Mouse (Mus musculus) neural tube, embryonic 11.5 days (tissue): ENCODE results near the gene Abhd13. TPM values are rescaled to one million over a fixed set of nuclear protein-coding genes. Genes with fewer than 3 reads are reported as not detected.
A peak's percentile ranks its signal among the peaks of the same experiment; 100 is the strongest.

Source experiments
- ATAC-seq: fragments of 200-750 bp; cut with Nextera tagmentation; 2 replicates; pipeline ENCODE4 v1.8.0; 2017; ENCODE audit warnings: moderate number of reproducible peaks, mild to moderate bottlenecking, moderate TSS enrichment, moderate library complexity; ENCODE audit not compliant: insufficient read depth, low FRiP score, low TSS enrichment
- DNase-seq: peaks from one replicate; pipeline ENCODE4 v3.0.0-alpha.2; 2015; ENCODE audit warnings: low spot score
- H3K27ac ChIP-seq: fragments of 300-500 bp; sonication (generic); 2 replicates; pipeline ENCODE4 v1.5.1; 2014; ENCODE audit warnings: low read depth, mild to moderate bottlenecking, low read length
- H3K27me3 ChIP-seq: fragments of 300-500 bp; sonication (generic); 2 replicates; pipeline ENCODE4 v1.6.1; 2014; ENCODE audit warnings: mild to moderate bottlenecking, low read length, mixed read lengths; ENCODE audit not compliant: control insufficient read depth, insufficient read depth
- H3K36me3 ChIP-seq: fragments of 300-500 bp; sonication (generic); 2 replicates; pipeline ENCODE4 v1.6.1; 2014; ENCODE audit warnings: mild to moderate bottlenecking, low read length, moderate library complexity, mixed read lengths; ENCODE audit not compliant: control insufficient read depth, insufficient read depth
- H3K4me1 ChIP-seq: fragments of 300-500 bp; sonication (generic); 2 replicates; pipeline ENCODE4 v1.6.1; 2014; ENCODE audit warnings: low read length, mixed read lengths; ENCODE audit not compliant: control insufficient read depth, insufficient read depth
- H3K4me2 ChIP-seq: fragments of 300-500 bp; sonication (generic); 2 replicates; pipeline ENCODE4 v1.6.1; 2014; ENCODE audit warnings: low read depth, mild to moderate bottlenecking, moderate library complexity
- H3K4me3 ChIP-seq: fragments of 300-500 bp; sonication (generic); 2 replicates; pipeline ENCODE4 v1.5.1; 2014; ENCODE audit warnings: low read depth, low read length
- H3K9ac ChIP-seq: fragments of 300-500 bp; sonication (generic); 2 replicates; pipeline ENCODE4 v1.6.1; 2014; ENCODE audit warnings: mild to moderate bottlenecking, low read length
- H3K9me3 ChIP-seq: fragments of 300-500 bp; sonication (generic); 2 replicates; pipeline ENCODE4 v1.6.1; 2016; ENCODE audit warnings: low read length; ENCODE audit not compliant: control insufficient read depth
- WGBS: fragments of 180-500 bp; shearing (Covaris S2); extraction: QIAGEN DNeasy Blood & Tissue Kit; methylation state at CpG from one replicate; pipeline ENCODE4 v1.1.7; 2014; 5-methylcytosine and 5-hydroxymethylcytosine counted together
- polyA plus RNA-seq: library from polyadenylated mRNA; unstranded; fragments of >200 nt; fragmentation: Nextera tagmentation; extraction: Ambion mirVana; gene quantifications from 2 replicates; pipeline ENCODE4 v1.2.1, GENCODE M21; 2014

The Abhd13 gene
- polyA plus RNA-seq, 1 experiment from 2014 or later, result 24.7 TPM

GRCm38 (mm10) chr8:9971866-9972265 lies 5.6 kb upstream of the Abhd13 start:
- Histone ChIP-seq H3K4me3 (no peak overlapping the region), H3K27me3 (no peaks in the 10 kb centered on the region), H3K27ac (no peak overlapping the region), H3K36me3 (peaks cover 8% of the 10 kb centered on the region), H3K4me2 (no peak overlapping the region), H3K9ac (no peak overlapping the region), H3K9me3 (no peaks in the 10 kb centered on the region), H3K4me1 (peaks cover 8% of the 10 kb centered on the region; the same call in 1 of the 2 replicates)
- 95% methylated on average over 9 of the region's 9 CpGs for WGBS
- DNase-seq (no peak), ATAC-seq (no peak)

GRCm38 (mm10) chr8:9975276-9975675 lies 2.2 kb upstream of the Abhd13 start:
- Histone ChIP-seq H3K27ac (no peak overlapping the region), H3K9me3 (no peaks in the 10 kb centered on the region), H3K9ac (no peak overlapping the region; the same call in 1 of the 2 replicates), H3K36me3 (peaks cover 8% of the 10 kb centered on the region), H3K4me2 (peak overlapping the region; percentile 48), H3K4me3 (peak overlapping the region; percentile 53), H3K4me1 (peaks cover 20% of the 10 kb centered on the region), H3K27me3 (no peaks in the 10 kb centered on the region)
- 53% methylated on average over 5 of the region's 5 CpGs for whole genome bisulfite sequencing
- no peak for DNase-seq
- no peak for ATAC-seq

- H3K36me3 ChIP-seq, result peaks cover 8% of the 10 kb centered on the region
- H3K4me2 ChIP-seq, result peak overlapping the region; percentile 48
- ATAC-seq (peak; percentile 93), DNase-seq (peak; percentile 99)
- peak overlapping the region; percentile 53 for H3K4me3 ChIP-seq
- H3K27me3 ChIP-seq, result no peaks in the 10 kb centered on the region
- WGBS, result under 1% methylated on average over 47 of the region's 47 CpGs
- no peak overlapping the region for H3K27ac ChIP-seq
- no peaks in the 10 kb centered on the region for H3K9me3 ChIP-seq
- H3K9ac ChIP-seq, result peak overlapping the region; percentile 68
- peaks cover 20% of the 10 kb centered on the region for H3K4me1 ChIP-seq
These were observed 1.5 kb upstream of the Abhd13 start for GRCm38 (mm10) chr8:9975898-9976611.

GRCm38 (mm10) chr8:9977016-9977415 lies 491 bp upstream of the Abhd13 start:
- Histone ChIP-seq H3K9ac (peak overlapping the region; percentile 91), H3K9me3 (no peaks in the 10 kb centered on the region), H3K27ac (no peak overlapping the region), H3K4me1 (peaks cover 20% of the 10 kb centered on the region), H3K27me3 (no peaks in the 10 kb centered on the region), H3K4me3 (peak overlapping the region; percentile 91), H3K36me3 (peaks cover 7% of the 10 kb centered on the region), H3K4me2 (peak overlapping the region; percentile 78)
- no peak for ATAC-seq
- DNase-seq, result no peak
- 38% methylated on average over 15 of the region's 15 CpGs for WGBS

GRCm38 (mm10) chr8:9978475-9979230 lies 1.1 kb downstream of the Abhd13 start:
- Histone ChIP-seq H3K4me3 (peak overlapping the region; percentile 91), H3K27ac (no peak overlapping the region), H3K4me1 (peaks cover 20% of the 10 kb centered on the region), H3K9me3 (no peaks in the 10 kb centered on the region), H3K27me3 (no peaks in the 10 kb centered on the region), H3K4me2 (peak overlapping the region; percentile 78), H3K9ac (peak overlapping the region; percentile 91), H3K36me3 (no peaks in the 10 kb centered on the region)
- WGBS, result 65% methylated on average over 18 of the region's 18 CpGs
- DNase-seq (no peak), ATAC-seq (no peak)

- Histone ChIP-seq H3K27ac (no peak overlapping the region), H3K27me3 (no peaks in the 10 kb centered on the region), H3K4me1 (peaks cover 20% of the 10 kb centered on the region), H3K9me3 (no peaks in the 10 kb centered on the region), H3K36me3 (no peaks in the 10 kb centered on the region), H3K9ac (no peak overlapping the region), H3K4me3 (no peak overlapping the region), H3K4me2 (no peak overlapping the region)
- 86% methylated on average over 1 of the region's 1 CpGs for WGBS
- DNase-seq, result no peak
- ATAC-seq, result no peak
These were observed 2.2 kb downstream of the Abhd13 start for GRCm38 (mm10) chr8:9979746-9980145.

GRCm38 (mm10) chr8:9980188-9980587 lies 2.7 kb downstream of the Abhd13 start:
- Histone ChIP-seq H3K27me3 (no peaks in the 10 kb centered on the region), H3K4me3 (no peak overlapping the region), H3K27ac (no peak overlapping the region), H3K4me1 (peaks cover 18% of the 10 kb centered on the region), H3K36me3 (no peaks in the 10 kb centered on the region), H3K9ac (no peak overlapping the region), H3K9me3 (no peaks in the 10 kb centered on the region), H3K4me2 (no peak overlapping the region)
- no peak for DNase-seq
- no peak for ATAC-seq

- H3K4me1 ChIP-seq, result peaks cover 4% of the 10 kb centered on the region; the same call in 1 of the 2 replicates
- DNase-seq, result no peak
- no peak for ATAC-seq
- 86% methylated on average over 7 of the region's 7 CpGs for WGBS
- no peaks in the 10 kb centered on the region for H3K9me3 ChIP-seq
- no peak overlapping the region for H3K4me3 ChIP-seq
- H3K27ac ChIP-seq, result no peak overlapping the region
- no peak overlapping the region for H3K4me2 ChIP-seq
- H3K36me3 ChIP-seq, result no peaks in the 10 kb centered on the region
- H3K27me3 ChIP-seq, result no peaks in the 10 kb centered on the region
- no peak overlapping the region for H3K9ac ChIP-seq
These were observed 26.6 kb downstream of the Abhd13 start for GRCm38 (mm10) chr8:10004115-10004514.
